Mouse (Mus musculus): ENCODE data around the gene Tmem120b. TPM values are rescaled to one million over a fixed set of nuclear protein-coding genes. Genes with fewer than 3 reads are reported as not detected.

Tmem120b gene
- 10 to 100 TPM; 11.1 to 11.7 TPM for total RNA-seq (2021)

GRCm38 (mm10) chr5:123068115-123068514, at the start of gene Tmem120b:
Gene Tmem120b (plus strand): TSS chr5:123068415.
- no peak for DNase-seq
- intact Hi-C loops (cut with DNase I): no loop called here

- intact Hi-C loops (cut with DNase I): no loop called here
- DNase-seq: peak; percentile 51 to 63
These were observed 48.7 kb upstream of the Tmem120b start for GRCm38 (mm10) chr5:123019336-123020016.

GRCm38 (mm10) chr5:123020426-123020825, 47.8 kb upstream of the Tmem120b start:
- no peak for DNase-seq
- intact Hi-C loops (cut with DNase I): no loop called here

- intact Hi-C loops (cut with DNase I): no loop called here
- no peak for DNase-seq
These were observed 46.8 kb upstream of the Tmem120b start for GRCm38 (mm10) chr5:123021438-123021837.

GRCm38 (mm10) chr5:123023049-123023448, 45.2 kb upstream of the Tmem120b start:
- intact Hi-C loops (cut with DNase I): no loop called here
- peak; percentile 53 to 62 for DNase-seq

- DNase-seq: no peak
- intact Hi-C loops (cut with DNase I): no loop called here
These were observed 43.9 kb upstream of the Tmem120b start for GRCm38 (mm10) chr5:123024312-123024711.

GRCm38 (mm10) chr5:123024965-123025573, 43.1 kb upstream of the Tmem120b start:
- DNase-seq: no peak
- intact Hi-C loops (cut with DNase I): no loop called here

- intact Hi-C loops (cut with DNase I): no loop called here
- no peak for DNase-seq
These were observed 41.8 kb upstream of the Tmem120b start for GRCm38 (mm10) chr5:123026414-123026813.

GRCm38 (mm10) chr5:123027436-123027835, 40.8 kb upstream of the Tmem120b start:
- DNase-seq: no peak

GRCm38 (mm10) chr5:123029729-123030128, 38.5 kb upstream of the Tmem120b start:
- DNase-seq: no peak
- intact Hi-C loops (cut with DNase I): no loop called here

More at GRCm38 (mm10) chr5:123027436-123027835, 40.8 kb upstream of the Tmem120b start:
- intact Hi-C loops (cut with DNase I): no loop called here

- no peak for DNase-seq
These were observed 36.9 kb upstream of the Tmem120b start for GRCm38 (mm10) chr5:123031312-123031711.

GRCm38 (mm10) chr5:123033646-123034160, 34.5 kb upstream of the Tmem120b start:
- no peak for DNase-seq
- intact Hi-C loops (cut with DNase I): no loop called here

More at GRCm38 (mm10) chr5:123031312-123031711, 36.9 kb upstream of the Tmem120b start:
- intact Hi-C loops (cut with DNase I): no loop called here

GRCm38 (mm10) chr5:123035089-123035488, 33.1 kb upstream of the Tmem120b start:
- DNase-seq: no peak
- intact Hi-C loops (cut with DNase I): no loop called here

GRCm38 (mm10) chr5:123035564-123035963, 32.7 kb upstream of the Tmem120b start:
- intact Hi-C loops (cut with DNase I): no loop called here
- DNase-seq: no peak

- DNase-seq: no peak
- intact Hi-C loops (cut with DNase I): no loop called here
These were observed 30.1 kb upstream of the Tmem120b start for GRCm38 (mm10) chr5:123038115-123038514.

GRCm38 (mm10) chr5:123039120-123039752, 29.0 kb upstream of the Tmem120b start:
- peak; percentile 83 to 85 for DNase-seq
- intact Hi-C loops (cut with DNase I): no loop called here

- DNase-seq: no peak
- intact Hi-C loops (cut with DNase I): loop anchor here (1.0 kb wide), 1 partner anchor 25 kb away; the partner anchor contains the start of gene Orai1
These were observed 27.4 kb upstream of the Tmem120b start for GRCm38 (mm10) chr5:123040796-123041195.

- DNase-seq: peak in 1 of 2 experiments; percentile 39
- intact Hi-C loops (cut with DNase I): loop anchor here (2.0 kb wide), 1 partner anchor 29 kb away; the partner anchor contains the start of gene Orai1
These were observed 24.4 kb upstream of the Tmem120b start for GRCm38 (mm10) chr5:123043856-123044255.

- intact Hi-C loops (cut with DNase I): loop anchor here (1.0 to 2.0 kb wide), 2 partner anchors 31 to 77 kb away; partner anchors contain the start of gene Orai1
- DNase-seq: peak; percentile 82 to 89
These were observed 22.5 kb upstream of the Tmem120b start for GRCm38 (mm10) chr5:123045561-123046295.

- intact Hi-C loops (cut with DNase I): loop anchor here (1.0 kb wide), 1 partner anchor 79 kb away; no protein-coding TSS in a partner anchor
- DNase-seq: no peak
These were observed 21.3 kb upstream of the Tmem120b start, which contains the start of gene Morn3 for GRCm38 (mm10) chr5:123046916-123047315. Gene Morn3 (minus strand): TSS chr5:123047016.
